Mouse (Mus musculus) MEL (cell line): Measurements from ENCODE around the gene 4930404N11Rik. TPM values are rescaled to one million over a fixed set of nuclear protein-coding genes. Genes with fewer than 3 reads are reported as not detected.

Experiments used
- DNase-seq: peaks from one replicate; pipeline ENCODE4 v3.0.0; 2011; ENCODE audit warnings: low read depth, low spot score
- H3K27ac ChIP-seq: 2 replicates; pipeline ENCODE4 v1.5.1; 2012; ENCODE audit warnings: low read depth, mild to moderate bottlenecking, control low read depth, low read length, moderate library complexity; ENCODE audit not compliant: control insufficient read depth
- H3K27me3 ChIP-seq, 2 experiments: fragments of 150-350 bp in 1 of 2; sonication (generic) in 1 of 2; 2 replicates each; pipeline ENCODE4 v1.6.1; 2012; ENCODE audit warnings: low read length in 2 of 2, mild to moderate bottlenecking in 2 of 2, improper control_type of control experiment in 1 of 2, moderate library complexity in 1 of 2; ENCODE audit not compliant: insufficient read depth in 2 of 2, control insufficient read depth in 1 of 2
- H3K36me3 ChIP-seq, 2 experiments: 2 replicates each; pipeline ENCODE4 v1.6.1; 2012 to 2014; ENCODE audit warnings: low read length in 2 of 2, improper control_type of control experiment in 1 of 2, inconsistent platforms in 1 of 2, mild to moderate bottlenecking in 1 of 2; ENCODE audit not compliant: insufficient read depth in 2 of 2, control insufficient read depth in 1 of 2
- H3K4me1 ChIP-seq, 2 experiments: fragments of 150-350 bp in 1 of 2; sonication (generic) in 1 of 2; 2 replicates each; pipeline ENCODE4 v1.6.1; 2012; ENCODE audit warnings: low read length in 2 of 2, improper control_type of control experiment in 1 of 2, mild to moderate bottlenecking in 1 of 2; ENCODE audit not compliant: insufficient read depth in 2 of 2, control insufficient read depth in 1 of 2
- H3K4me3 ChIP-seq, 2 experiments: fragments of 150-350 bp in 1 of 2; sonication (generic) in 1 of 2; 2 replicates each; pipeline ENCODE4 v1.5.1; 2012; ENCODE audit warnings: low read depth in 2 of 2, low read length in 2 of 2, mild to moderate bottlenecking in 2 of 2, moderate library complexity in 2 of 2, control low read depth in 1 of 2, improper control_type of control experiment in 1 of 2; ENCODE audit not compliant: control insufficient read depth in 1 of 2, insufficient read depth in 1 of 2
- H3K79me2 ChIP-seq: 2 replicates; pipeline ENCODE4 v1.6.1; 2012; ENCODE audit warnings: mild to moderate bottlenecking, low read length, moderate library complexity; ENCODE audit not compliant: control insufficient read depth, poor library complexity, insufficient read depth
- H3K9ac ChIP-seq: 2 replicates; pipeline ENCODE4 v1.6.1; 2012; ENCODE audit warnings: low read depth, mild to moderate bottlenecking, control low read depth, low read length, moderate library complexity; ENCODE audit not compliant: control insufficient read depth, poor library complexity, severe bottlenecking
- H3K9me3 ChIP-seq: fragments of 150-350 bp; sonication (generic); replicated peaks from 2 replicates; pipeline ENCODE4 v1.6.1; 2012; ENCODE audit warnings: mild to moderate bottlenecking, low read length, improper control_type of control experiment, moderate library complexity; ENCODE audit not compliant: insufficient read depth
- BHLHE40 ChIP-seq: IDR thresholded peaks from 2 replicates; pipeline ENCODE4 v1.6.1; 2012; ENCODE audit warnings: low read depth, mild to moderate bottlenecking, inconsistent platforms, low read length, improper control_type of control experiment, borderline replicate concordance
- CHD1 ChIP-seq: IDR thresholded peaks from 2 replicates; pipeline ENCODE4 v1.6.1; 2012; ENCODE audit warnings: low read depth, mild to moderate bottlenecking, inconsistent platforms, low read length, improper control_type of control experiment
- CHD2 ChIP-seq: IDR thresholded peaks from 2 replicates; pipeline ENCODE4 v1.6.1; 2011; ENCODE audit warnings: low read length, improper control_type of control experiment
- ELF1 ChIP-seq: IDR thresholded peaks from 2 replicates; pipeline ENCODE4 v1.6.1; 2014; ENCODE audit warnings: low read depth, mild to moderate bottlenecking, inconsistent platforms, low read length, improper control_type of control experiment, moderate library complexity
- EP300 ChIP-seq, 2 experiments: IDR thresholded peaks; 2 replicates each; pipeline ENCODE4 v1.6.1; 2011; ENCODE audit warnings: improper control_type of control experiment in 2 of 2, low read length in 2 of 2, low read depth in 1 of 2, mild to moderate bottlenecking in 1 of 2
- ETS1 ChIP-seq: IDR thresholded peaks from 2 replicates; pipeline ENCODE4 v1.6.1; 2012; ENCODE audit warnings: low read depth, mild to moderate bottlenecking, inconsistent platforms, low read length, improper control_type of control experiment, moderate library complexity
- GATA1 ChIP-seq: IDR thresholded peaks from 2 replicates; pipeline ENCODE4 v1.6.1; 2011; ENCODE audit warnings: low read depth, low read length, improper control_type of control experiment
- HCFC1 ChIP-seq: IDR thresholded peaks from 2 replicates; pipeline ENCODE4 v1.6.1; 2012; ENCODE audit warnings: low read depth, mild to moderate bottlenecking, inconsistent platforms, low read length, improper control_type of control experiment, moderate library complexity
- JUND ChIP-seq: IDR thresholded peaks from 2 replicates; pipeline ENCODE4 v1.6.1; 2011; ENCODE audit warnings: low read depth, mild to moderate bottlenecking, improper control_type of control experiment, low read length
- MAFK ChIP-seq: IDR thresholded peaks from 2 replicates; pipeline ENCODE4 v1.6.1; 2011; ENCODE audit warnings: low read depth, mild to moderate bottlenecking, low read length, improper control_type of control experiment, borderline replicate concordance
- MAX ChIP-seq: IDR thresholded peaks from 2 replicates; pipeline ENCODE4 v1.6.1; 2011; ENCODE audit warnings: low read length, improper control_type of control experiment
- MAZ ChIP-seq: IDR thresholded peaks from 2 replicates; pipeline ENCODE4 v1.6.1; 2012; ENCODE audit warnings: low read depth, mild to moderate bottlenecking, inconsistent platforms, low read length, improper control_type of control experiment
- MEF2A ChIP-seq: IDR thresholded peaks from 2 replicates; pipeline ENCODE4 v1.6.1; 2014; ENCODE audit warnings: low read depth, mild to moderate bottlenecking, inconsistent platforms, low read length, improper control_type of control experiment; ENCODE audit not compliant: poor library complexity, insufficient replicate concordance, severe bottlenecking; ENCODE audit errors: extremely low read depth
- MXI1 ChIP-seq: IDR thresholded peaks from 2 replicates; pipeline ENCODE4 v1.6.1; 2011; ENCODE audit warnings: mild to moderate bottlenecking, low read depth, low read length, improper control_type of control experiment
- MYB ChIP-seq: IDR thresholded peaks from 2 replicates; pipeline ENCODE4 v1.6.1; 2011; ENCODE audit warnings: mild to moderate bottlenecking, low read depth, low read length, improper control_type of control experiment
- MYC ChIP-seq: IDR thresholded peaks from 2 replicates; pipeline ENCODE4 v1.6.1; 2011; ENCODE audit warnings: low read depth, mild to moderate bottlenecking, low read length, improper control_type of control experiment, moderate library complexity
- NELFE ChIP-seq: IDR thresholded peaks from 2 replicates; pipeline ENCODE4 v1.6.1; 2011; ENCODE audit warnings: low read depth, low read length, improper control_type of control experiment
- NRF1 ChIP-seq: IDR thresholded peaks from 2 replicates; pipeline ENCODE4 v1.6.1; 2014; ENCODE audit warnings: low read depth, mild to moderate bottlenecking, inconsistent platforms, low read length, improper control_type of control experiment, moderate library complexity; ENCODE audit not compliant: poor library complexity, insufficient read depth, severe bottlenecking
- POLR2A ChIP-seq, 2 experiments: IDR thresholded peaks; 2 replicates each; pipeline ENCODE4 v1.6.1; 2011 to 2012; ENCODE audit warnings: low read length in 2 of 2, mild to moderate bottlenecking in 2 of 2, control low read depth in 1 of 2, improper control_type of control experiment in 1 of 2, low read depth in 1 of 2, moderate library complexity in 1 of 2; ENCODE audit not compliant: control insufficient read depth in 1 of 2, insufficient read depth in 1 of 2, poor library complexity in 1 of 2
- POLR2AphosphoS2 ChIP-seq: IDR thresholded peaks from 2 replicates; pipeline ENCODE4 v1.6.1; 2011; ENCODE audit warnings: low read length, improper control_type of control experiment
- POLR2AphosphoS5 ChIP-seq: IDR thresholded peaks from 2 replicates; pipeline ENCODE4 v1.6.1; 2012; ENCODE audit warnings: low read depth, borderline replicate concordance, mild to moderate bottlenecking, inconsistent platforms, low read length, moderate library complexity, mixed read lengths
- RAD21 ChIP-seq: IDR thresholded peaks from 2 replicates; pipeline ENCODE4 v1.6.1; 2011; ENCODE audit warnings: mild to moderate bottlenecking, low read depth, low read length, improper control_type of control experiment
- SIN3A ChIP-seq: IDR thresholded peaks from 2 replicates; pipeline ENCODE4 v1.6.1; 2012; ENCODE audit warnings: low read length, improper control_type of control experiment, inconsistent platforms
- SMC3 ChIP-seq: IDR thresholded peaks from 2 replicates; pipeline ENCODE4 v1.6.1; 2011; ENCODE audit warnings: low read depth, low read length, improper control_type of control experiment
- TAL1 ChIP-seq: IDR thresholded peaks from 2 replicates; pipeline ENCODE4 v1.6.1; 2012; ENCODE audit warnings: mild to moderate bottlenecking, inconsistent platforms, low read length, moderate library complexity, mixed read lengths
- TBP ChIP-seq: IDR thresholded peaks from 2 replicates; pipeline ENCODE4 v1.8.0; 2011; ENCODE audit warnings: low read depth, low read length, improper control_type of control experiment
- TCF12 ChIP-seq: IDR thresholded peaks from 2 replicates; pipeline ENCODE4 v1.6.1; 2014; ENCODE audit warnings: low read depth, mild to moderate bottlenecking, inconsistent platforms, low read length, improper control_type of control experiment, moderate library complexity
- UBTF ChIP-seq: IDR thresholded peaks from 2 replicates; pipeline ENCODE4 v1.6.1; 2012; ENCODE audit warnings: low read depth, mild to moderate bottlenecking, inconsistent platforms, low read length, improper control_type of control experiment, moderate library complexity, borderline replicate concordance; ENCODE audit not compliant: insufficient read depth
- USF1 ChIP-seq: IDR thresholded peaks from 2 replicates; pipeline ENCODE4 v1.6.1; 2014; ENCODE audit warnings: low read depth, mild to moderate bottlenecking, inconsistent platforms, low read length, improper control_type of control experiment, moderate library complexity
- USF2 ChIP-seq, 2 experiments: IDR thresholded peaks; 2 replicates each; pipeline ENCODE4 v1.6.1; 2011 to 2012; ENCODE audit warnings: improper control_type of control experiment in 2 of 2, low read length in 2 of 2, borderline replicate concordance in 1 of 2, inconsistent platforms in 1 of 2, low read depth in 1 of 2, mild to moderate bottlenecking in 1 of 2; ENCODE audit not compliant: insufficient read depth in 1 of 2
- ZC3H11A ChIP-seq: IDR thresholded peaks from 2 replicates; pipeline ENCODE4 v1.6.1; 2012; ENCODE audit warnings: low read depth, mild to moderate bottlenecking, inconsistent platforms, low read length, improper control_type of control experiment
- ZKSCAN1 ChIP-seq: IDR thresholded peaks from 2 replicates; pipeline ENCODE4 v1.6.1; 2012; ENCODE audit warnings: low read depth, mild to moderate bottlenecking, inconsistent platforms, low read length, improper control_type of control experiment, moderate library complexity
- ZMIZ1 ChIP-seq: IDR thresholded peaks from 2 replicates; pipeline ENCODE4 v1.6.1; 2012; ENCODE audit warnings: low read depth, mild to moderate bottlenecking, inconsistent platforms, low read length, improper control_type of control experiment, moderate library complexity
- ZNF384 ChIP-seq: IDR thresholded peaks from 2 replicates; pipeline ENCODE4 v1.6.1; 2012; ENCODE audit warnings: low read depth, mild to moderate bottlenecking, inconsistent platforms, low read length, improper control_type of control experiment
- polyA plus RNA-seq, 2 experiments: library from polyadenylated mRNA; stranded (reverse) in 1 of 2; unstranded in 1 of 2; fragments of >175 nt in 1 of 2; fragments of >200 nt in 1 of 2; gene quantifications; 2 replicates each; pipeline versions ENCODE4 v1.2.1 to v1.2.4; 2012; ENCODE audit warnings: low replicate concordance in 2 of 2, low read depth in 1 of 2; ENCODE audit not compliant: insufficient read length in 2 of 2, insufficient read depth in 1 of 2, missing spikeins in 1 of 2
- total RNA-seq: library from RNA; depleted of rRNA; stranded (reverse); fragments of 300-350 nt; gene quantifications from 2 replicates; pipeline ENCODE4 v1.2.3, GENCODE M21; 2012

The 4930404N11Rik gene
- total and polyA plus RNA-seq, 3 experiments = 3.1 to 12.1 TPM; not detected in 1

GRCm38 (mm10) chr10:81356991-81357844 lies 8.4 kb downstream of the 4930404N11Rik start, which contains the start of gene Mfsd12:
Mfsd12 (plus strand) TSS chr10:81357491.
- Histone ChIP-seq H3K9ac (peak within 1 kb of the TSS; percentile 84), H3K27ac (peak within 1 kb of the TSS; percentile 96), H3K4me1 (peaks cover 2 to 29% of the 10 kb centered on the region in 2 experiments; a peak in 3 of 4 replicates), H3K36me3 (peaks cover 0 to 20% of the 10 kb centered on the region in 2 experiments; a peak in 3 of 4 replicates), H3K27me3 (no peaks in the 10 kb centered on the region), H3K4me3 (peak within 1 kb of the TSS; percentile 62 to 68), H3K79me2 (peaks cover 27% of the 10 kb centered on the region), H3K9me3 (no peaks in the 10 kb centered on the region)
- TF ChIP-seq ZKSCAN1 (no peak), JUND (no peak), NELFE (peak; percentile 85), ZNF384 (no peak), ETS1 (no peak), MAX (no peak), ELF1 (no peak), MXI1 (peak; percentile 56; the same call in 1 of the 2 replicates), POLR2A (IDR thresholded peaks at IDR 0.05; ENCODE audit: control insufficient read depth in 1 of 2, insufficient read depth in 1 of 2, low read depth in 1 of 2, low read length in 2 of 2, poor library complexity in 1 of 2) (peak; percentile 84 to 92), CHD1 (no peak), MYC (no peak), SMC3 (no peak), MAFK (no peak), EP300 (IDR thresholded peaks at IDR 0.05; ENCODE audit: low read depth in 1 of 2, low read length in 2 of 2) (no peak), TCF12 (peak; percentile 72), ZMIZ1 (no peak), CHD2 (no peak), MYB (no peak), UBTF (0 out of 2 replicates have a peak, but pooled peaks have one; percentile 58), NRF1 (peak; percentile 26; the same call in 1 of the 2 replicates), USF1 (0 out of 2 replicates have a peak, but pooled peaks have one; percentile 11), ZC3H11A (no peak), TBP (peak; percentile 77), RAD21 (no peak), MAZ (no peak; the same call in 1 of the 2 replicates), TAL1 (no peak), BHLHE40 (no peak), SIN3A (peak; percentile 75), HCFC1 (peak; percentile 71), MEF2A (no peak), POLR2AphosphoS2 (no peak; the same call in 1 of the 2 replicates), POLR2AphosphoS5 (no peak), USF2 (IDR thresholded peaks at IDR 0.05; ENCODE audit: borderline replicate concordance in 1 of 2, insufficient read depth in 1 of 2, low read depth in 1 of 2, low read length in 2 of 2) (no peak), GATA1 (no peak)
- DNase-seq = peak; percentile 94
